Mouse (Mus musculus) CH12F3 (cell line): ENCODE results near the gene 1190002N15Rik.

Experiments
- in situ Hi-C: fragments of 300-500 bp; cut with MboI; formaldehyde crosslinking; loops from 2 replicates; pipeline ENCODE4 v1.14.3; 2020; ENCODE audit warnings: low sequenced_read_pairs

Gene 1190002N15Rik

DNA sequence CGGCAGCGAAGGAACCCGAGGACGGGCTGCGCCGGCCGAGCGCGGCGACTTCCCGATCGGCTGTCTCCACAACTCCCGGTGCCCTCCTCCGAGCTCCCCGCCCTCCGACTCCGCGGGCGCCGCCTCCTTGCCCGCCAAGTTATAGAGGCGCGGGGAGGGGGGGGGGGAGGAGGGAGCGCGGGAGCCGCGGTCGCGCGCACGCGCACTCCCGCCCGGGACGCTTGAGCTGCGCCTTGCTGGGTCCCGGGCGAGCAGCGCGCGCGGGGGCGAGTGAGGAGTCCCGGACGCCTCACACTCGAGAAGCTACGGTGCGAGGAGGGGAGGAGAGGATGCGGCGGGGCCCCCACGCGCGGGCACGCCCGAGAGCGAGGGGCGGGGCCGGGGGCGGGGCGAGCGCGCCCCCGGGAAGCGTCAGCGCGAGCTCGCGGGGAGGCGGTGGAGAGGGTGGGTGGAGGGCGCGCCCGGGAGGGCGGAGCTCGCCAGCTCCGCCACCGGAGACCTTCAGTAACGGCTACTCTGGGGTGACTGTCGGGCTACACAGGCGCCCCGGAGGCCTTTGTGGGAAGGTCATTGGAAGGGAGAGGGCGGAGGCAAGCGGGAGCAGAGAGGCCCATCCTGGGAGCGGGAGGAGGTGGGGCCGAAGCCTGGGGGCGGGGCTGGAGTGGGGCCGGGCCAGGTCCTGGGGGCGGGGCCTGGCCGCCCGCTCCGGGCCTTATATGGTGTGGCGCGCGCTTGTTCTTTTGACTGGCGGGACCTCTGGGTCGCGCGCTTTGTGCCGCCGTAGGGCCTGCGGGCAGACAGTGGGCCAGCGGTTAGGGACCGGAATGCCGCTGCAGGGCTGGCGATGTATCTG lies at the start of gene 1190002N15Rik:
1190002N15Rik (minus strand) TSS at position 112 of the 853 bp plus-strand sequence.
- in situ Hi-C loops, result no loop called here

DNA sequence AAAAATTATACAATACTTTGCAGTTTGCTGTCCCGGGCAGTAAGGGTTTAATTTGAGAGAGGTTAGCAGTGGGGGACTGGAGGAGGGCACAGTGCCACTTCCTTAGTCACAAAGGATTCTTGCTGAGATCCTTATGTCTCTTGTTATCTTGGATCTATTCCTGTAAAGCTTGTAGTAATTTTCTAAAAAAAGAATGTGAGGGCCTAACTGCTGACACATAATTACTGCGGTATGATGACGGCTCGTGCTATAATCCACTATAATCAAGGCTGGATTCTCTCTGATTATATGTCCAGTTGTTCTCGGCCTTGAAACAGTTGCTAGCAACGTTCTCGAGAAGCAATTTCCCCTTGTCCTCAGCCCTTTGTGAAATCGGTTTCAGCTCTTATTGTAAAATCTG lies 44.4 kb upstream of the 1190002N15Rik start:
- in situ Hi-C loops, result no loop called here

- in situ Hi-C loops, result no loop called here
Observed at GRCm38 (mm10) chr9:94581661-94582060, 43.8 kb upstream of the 1190002N15Rik start.

DNA sequence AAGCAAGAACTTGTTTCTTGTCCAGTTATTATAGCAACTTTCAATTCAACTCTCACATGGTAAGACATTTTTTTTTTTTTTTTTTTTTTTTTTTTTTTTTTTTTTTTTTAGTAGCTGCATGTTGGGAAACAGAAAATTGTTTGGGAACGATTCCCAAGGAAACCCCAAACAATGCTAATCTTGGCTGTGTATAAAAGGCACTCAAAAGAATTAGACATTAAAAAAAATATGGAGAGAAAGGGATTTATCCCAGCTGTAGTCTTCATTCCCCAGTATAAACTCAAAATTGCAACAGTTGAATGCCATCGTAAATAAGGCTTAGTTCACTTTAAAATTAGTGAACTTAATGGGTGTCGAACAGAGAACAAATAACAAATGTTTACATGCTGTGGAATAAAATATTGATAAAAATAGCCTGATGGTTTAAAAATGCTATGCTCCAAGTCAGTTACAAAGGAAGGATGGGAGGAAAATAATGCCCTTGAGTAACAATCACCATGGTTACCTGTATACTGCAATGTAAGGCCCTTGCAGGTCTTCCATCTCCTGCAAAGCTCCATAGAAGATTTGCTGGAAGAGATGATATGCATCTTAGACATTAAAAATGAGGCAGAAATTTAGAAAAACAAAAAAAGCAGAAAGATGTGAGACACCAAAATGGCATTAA lies 42.3 kb upstream of the 1190002N15Rik start:
- in situ Hi-C loops, result no loop called here

DNA sequence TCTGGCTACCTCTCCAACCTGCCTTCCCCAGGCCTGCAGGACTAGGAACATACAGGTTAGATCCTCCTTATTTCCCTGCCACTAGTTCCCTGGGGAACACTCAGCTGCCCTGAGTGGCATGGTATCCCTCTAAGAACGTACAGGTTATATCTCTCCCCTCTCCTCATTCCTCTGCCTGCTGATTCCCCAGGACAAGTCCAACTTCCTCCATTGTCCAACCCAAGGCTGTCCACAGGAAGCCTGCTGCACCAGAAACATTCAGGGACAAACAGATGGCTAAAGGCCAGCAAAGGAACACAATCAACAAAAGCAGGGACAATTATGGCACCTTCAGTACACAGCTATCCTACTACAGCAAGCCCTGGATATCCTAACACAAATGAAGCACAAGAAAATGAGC lies 33.9 kb upstream of the 1190002N15Rik start:
- in situ Hi-C loops, result no loop called here

DNA sequence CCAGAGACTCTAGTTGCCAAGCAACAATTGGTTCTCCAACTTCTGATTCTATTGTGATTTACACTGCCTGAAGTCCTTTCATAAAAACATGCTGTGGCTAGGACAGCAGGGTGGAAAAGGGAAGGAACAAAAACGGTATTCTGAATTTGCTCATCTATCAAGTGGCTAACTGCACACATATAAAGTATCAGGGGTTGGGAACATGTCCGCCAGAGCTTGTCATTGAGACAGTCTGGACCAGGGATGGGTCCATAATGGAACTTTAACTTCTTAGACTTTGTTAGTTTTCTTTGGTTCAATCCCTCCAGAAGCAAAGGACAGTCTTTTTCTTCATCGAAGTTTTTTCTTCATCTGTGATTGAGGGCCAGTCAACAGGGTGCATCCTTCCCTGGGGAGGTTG lies 30.5 kb upstream of the 1190002N15Rik start:
- in situ Hi-C loops, result no loop called here

DNA sequence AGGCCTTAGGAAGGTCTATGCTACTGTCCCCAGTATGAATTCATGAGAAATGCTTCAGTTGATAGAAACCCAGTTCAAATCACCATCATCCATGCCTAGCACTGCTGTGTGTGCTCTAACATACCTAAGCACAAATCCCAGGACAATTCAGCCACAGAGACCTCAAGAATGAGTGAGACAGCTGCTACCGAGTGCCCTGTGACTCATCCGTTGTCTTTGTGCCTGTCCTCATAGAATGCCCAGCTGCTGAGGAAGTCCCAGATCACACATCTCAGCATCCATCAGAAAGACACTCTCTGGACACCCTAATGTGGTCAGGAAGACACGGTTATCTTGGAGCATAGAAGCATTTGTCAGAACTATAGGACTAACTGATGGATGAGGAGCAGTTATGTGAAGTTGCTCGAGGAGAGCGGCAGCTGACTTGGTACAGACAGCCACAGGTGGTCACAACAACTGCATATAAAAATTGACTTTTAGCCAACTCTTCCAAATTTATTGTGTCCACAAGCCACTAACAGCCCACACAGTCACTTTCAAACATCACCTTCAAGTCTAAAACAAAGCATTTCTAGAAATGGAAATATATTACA lies 29.9 kb upstream of the 1190002N15Rik start:
- in situ Hi-C loops, result no loop called here

GRCm38 (mm10) chr9:94556776-94557514 lies 19.1 kb upstream of the 1190002N15Rik start:
- in situ Hi-C loops, result no loop called here

- in situ Hi-C loops, result no loop called here
Observed at GRCm38 (mm10) chr9:94556249-94556648, 18.4 kb upstream of the 1190002N15Rik start.

GRCm38 (mm10) chr9:94550493-94551095 lies 12.7 kb upstream of the 1190002N15Rik start:
- in situ Hi-C loops, result no loop called here

DNA sequence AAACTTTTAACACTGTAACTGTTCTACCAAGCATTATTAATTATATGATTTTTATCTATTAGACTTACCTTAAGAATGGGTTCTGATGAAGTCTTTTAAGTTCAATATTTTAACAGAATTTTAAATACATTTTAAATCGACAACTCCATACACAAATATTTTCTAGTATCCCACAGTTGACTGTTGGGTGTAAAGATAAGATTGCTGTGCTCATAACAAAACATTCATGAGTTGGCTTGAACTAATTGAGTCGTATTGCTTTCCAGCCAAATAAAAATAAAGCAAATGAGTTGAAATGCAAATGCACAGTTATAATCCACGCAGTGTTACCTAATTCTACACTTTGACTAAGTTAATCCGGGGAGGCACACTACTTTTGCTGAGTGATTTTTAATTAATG lies 6.0 kb upstream of the 1190002N15Rik start:
- in situ Hi-C loops, result no loop called here

DNA sequence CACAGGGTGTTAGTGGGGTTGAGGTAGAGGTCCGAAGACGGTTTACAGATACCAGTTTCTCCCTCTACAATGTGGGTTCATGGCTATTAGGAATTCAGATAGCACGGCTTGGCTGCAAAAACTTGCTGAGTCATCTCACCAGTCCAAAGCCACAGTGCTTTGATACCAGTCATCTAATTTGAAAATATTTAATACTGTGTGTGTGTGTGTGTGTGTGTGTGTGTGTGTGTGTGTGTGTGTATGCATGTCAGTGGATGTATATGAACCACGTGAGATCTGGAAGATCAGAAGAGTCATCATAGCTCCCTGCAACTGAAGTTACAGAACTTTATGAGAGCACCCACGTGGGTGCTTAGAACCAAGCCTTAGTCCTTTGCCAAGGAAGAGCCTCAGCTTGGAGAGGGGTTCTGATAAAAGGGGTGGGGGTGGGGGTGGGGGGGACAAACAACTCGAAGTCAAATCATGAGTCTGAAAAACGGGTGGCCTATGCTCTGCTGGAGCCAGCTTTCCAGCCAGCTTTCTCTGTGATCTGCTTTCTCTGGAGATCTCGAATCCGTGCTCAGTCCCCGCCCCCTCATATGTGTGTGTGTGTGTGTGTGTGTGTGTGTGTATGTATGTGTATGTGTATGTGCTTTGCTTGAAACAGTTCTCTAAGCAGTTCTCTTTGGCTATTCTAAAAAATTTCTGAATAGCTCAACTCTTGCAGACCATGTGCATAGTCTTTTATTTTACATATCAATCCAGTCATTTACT lies 2.6 kb upstream of the 1190002N15Rik start:
- in situ Hi-C loops, result no loop called here

GRCm38 (mm10) chr9:94539346-94539865 lies 1.5 kb upstream of the 1190002N15Rik start:
- in situ Hi-C loops, result no loop called here

- in situ Hi-C loops, result no loop called here
Observed at GRCm38 (mm10) chr9:94538823-94539143, 902 bp upstream of the 1190002N15Rik start.

GRCm38 (mm10) chr9:94537051-94537917 lies 597 bp downstream of the 1190002N15Rik start:
- in situ Hi-C loops, result no loop called here

GRCm38 (mm10) chr9:94536261-94536905 lies 1.5 kb downstream of the 1190002N15Rik start:
- in situ Hi-C loops, result no loop called here

- in situ Hi-C loops, result no loop called here
Observed at GRCm38 (mm10) chr9:94534795-94535194, 3.1 kb downstream of the 1190002N15Rik start.

DNA sequence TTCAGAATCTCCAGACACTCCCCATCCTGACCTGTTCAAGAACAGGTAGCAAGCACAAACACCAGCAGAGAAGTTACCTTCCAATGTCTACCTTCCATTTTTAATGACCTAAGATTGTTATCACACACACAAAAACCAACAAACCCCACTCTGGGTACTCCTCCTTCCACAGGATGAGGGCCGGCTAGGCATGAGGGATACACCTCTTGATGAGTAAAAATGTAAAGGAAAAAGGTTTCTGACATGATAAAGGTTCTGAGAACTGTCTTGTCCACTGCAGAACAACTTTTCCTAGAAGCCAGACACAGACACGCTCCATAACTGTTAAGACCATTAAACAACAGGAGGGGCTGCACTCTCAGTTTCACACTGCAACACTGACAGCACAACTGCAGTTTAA lies 3.7 kb downstream of the 1190002N15Rik start:
- in situ Hi-C loops, result no loop called here
